Mouse (Mus musculus) erythroblast, embryonic 14.5 days (primary cell): ENCODE results near the gene Camsap1.

Source experiments
- GATA1 ChIP-seq: IDR thresholded peaks from 2 replicates; pipeline ENCODE4 v1.6.1; 2012; ENCODE audit warnings: low read length, inconsistent platforms, mixed read lengths
- TAL1 ChIP-seq: IDR thresholded peaks from 3 replicates; pipeline ENCODE4 v1.6.1; 2012; ENCODE audit warnings: low read length, inconsistent platforms, mixed read lengths

- TF ChIP-seq GATA1, result no peak
- no peak for TF ChIP-seq TAL1
Measured at GRCm38 (mm10) chr2:25878516-25878915, 104.6 kb downstream of the Camsap1 start.
